Mouse (Mus musculus) spleen, postnatal 10 days (tissue): ENCODE results near the gene Dab1.

Experiments used
- DNase-seq, 2 experiments: peaks; one replicate each; pipeline ENCODE4 v3.0.0; 2021 to 2022; ENCODE audit warnings: low spot score in 2 of 2

Dab1 gene

DNA sequence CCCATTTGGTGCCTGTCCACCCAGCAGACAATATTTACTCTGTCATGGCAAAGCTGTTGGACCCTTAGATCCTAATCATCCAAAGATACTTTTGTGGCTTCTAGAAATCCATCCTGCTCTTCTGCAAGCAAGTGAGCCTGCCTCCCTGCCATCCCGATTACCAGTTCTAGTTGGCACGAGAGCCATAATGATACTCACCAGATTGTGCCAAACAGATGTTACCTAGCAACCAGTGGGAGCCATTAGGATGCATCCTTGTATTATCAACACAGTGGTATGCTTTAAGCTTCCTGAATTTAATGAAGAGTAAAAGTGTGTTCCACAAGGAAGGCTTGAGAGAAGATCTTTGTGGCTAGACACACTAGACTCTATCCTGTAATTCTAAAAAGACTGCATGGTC lies 355.8 kb downstream of the Dab1 start:
- no peak for DNase-seq

DNA sequence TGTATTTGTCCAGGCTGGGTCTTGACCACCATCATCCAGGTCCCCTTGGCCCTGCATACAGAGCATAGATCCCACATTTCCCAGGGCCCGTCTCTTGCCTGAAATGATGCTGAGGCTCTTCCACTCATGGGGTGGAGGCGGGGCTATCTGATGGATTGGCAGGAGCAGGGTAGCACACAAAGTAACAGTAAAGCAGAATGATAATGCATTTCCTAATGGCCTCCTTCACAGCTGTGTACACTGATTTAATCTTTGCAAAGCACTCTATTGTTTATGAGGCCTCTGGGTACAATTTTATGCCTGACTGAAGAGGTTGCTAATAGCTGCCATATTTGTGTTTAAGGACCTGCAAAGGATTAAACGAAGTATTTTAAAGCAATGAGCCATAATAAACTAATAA lies 374.7 kb downstream of the Dab1 start:
- no peak for DNase-seq

GRCm38 (mm10) chr4:103994406-103994805 lies 375.2 kb downstream of the Dab1 start:
- no peak for DNase-seq

GRCm38 (mm10) chr4:104008406-104008805 lies 389.2 kb downstream of the Dab1 start:
- no peak for DNase-seq

GRCm38 (mm10) chr4:104011683-104012082 lies 392.5 kb downstream of the Dab1 start:
- no peak for DNase-seq

- no peak for DNase-seq
Measured at GRCm38 (mm10) chr4:104012150-104012549, 393.0 kb downstream of the Dab1 start.

GRCm38 (mm10) chr4:104025117-104025694 lies 406.0 kb downstream of the Dab1 start:
- no peak for DNase-seq

DNA sequence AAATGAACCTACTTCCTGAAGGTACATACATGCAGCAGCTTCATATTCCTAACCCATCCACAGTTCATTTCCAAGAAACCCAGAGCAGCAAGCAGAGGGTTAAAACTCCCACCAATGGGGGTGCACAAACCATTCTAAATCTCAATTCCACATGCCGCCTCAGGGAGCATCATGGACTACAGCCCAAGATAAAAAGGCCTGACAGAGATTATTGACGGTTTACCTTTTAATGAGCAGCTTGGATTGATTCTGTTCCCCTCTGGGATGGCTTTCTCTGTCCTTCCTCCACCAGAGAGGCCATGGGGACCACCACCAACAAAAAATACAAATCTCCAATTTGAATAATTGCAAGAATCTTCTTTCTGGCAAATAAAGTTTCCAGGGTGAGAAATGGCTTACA lies 407.7 kb downstream of the Dab1 start:
- no peak for DNase-seq

DNA sequence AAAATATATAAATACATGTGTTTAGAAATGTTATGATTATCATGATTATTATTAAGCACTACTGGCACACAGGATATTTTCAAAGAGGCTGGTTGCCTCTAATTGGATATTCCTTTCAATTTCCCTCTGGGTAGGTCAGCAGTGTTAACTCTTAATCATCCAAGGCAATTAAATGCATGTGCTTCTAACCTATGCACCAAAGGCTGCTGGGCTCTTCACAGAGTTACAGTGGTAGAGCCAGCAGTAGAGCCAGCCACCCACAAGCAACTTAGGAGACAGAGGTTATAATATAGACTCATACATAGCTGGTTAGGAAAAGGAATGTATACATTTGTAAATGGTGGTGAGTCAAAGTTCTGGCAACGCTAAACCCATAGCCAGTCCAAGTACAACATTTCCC lies 408.1 kb downstream of the Dab1 start:
- DNase-seq: no peak

DNA sequence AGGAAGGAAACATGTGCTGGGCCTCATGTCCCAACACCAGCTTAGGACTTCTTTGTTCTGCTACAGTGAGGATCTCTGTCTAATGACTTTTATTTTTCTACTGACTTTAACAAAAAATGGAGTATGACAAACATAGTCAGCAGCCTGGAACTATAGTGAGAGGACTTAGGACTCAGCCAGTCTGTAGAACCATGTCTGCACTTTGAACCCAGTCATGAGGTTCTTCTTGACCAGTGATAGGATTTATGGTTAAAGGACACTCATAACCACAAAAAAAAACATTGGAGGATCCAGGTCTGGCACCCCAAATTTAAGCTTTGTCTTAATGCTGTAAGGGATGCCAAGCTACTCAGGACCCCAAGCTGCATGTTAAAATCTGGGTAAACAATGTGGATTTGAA lies 416.9 kb downstream of the Dab1 start:
- no peak for DNase-seq

DNA sequence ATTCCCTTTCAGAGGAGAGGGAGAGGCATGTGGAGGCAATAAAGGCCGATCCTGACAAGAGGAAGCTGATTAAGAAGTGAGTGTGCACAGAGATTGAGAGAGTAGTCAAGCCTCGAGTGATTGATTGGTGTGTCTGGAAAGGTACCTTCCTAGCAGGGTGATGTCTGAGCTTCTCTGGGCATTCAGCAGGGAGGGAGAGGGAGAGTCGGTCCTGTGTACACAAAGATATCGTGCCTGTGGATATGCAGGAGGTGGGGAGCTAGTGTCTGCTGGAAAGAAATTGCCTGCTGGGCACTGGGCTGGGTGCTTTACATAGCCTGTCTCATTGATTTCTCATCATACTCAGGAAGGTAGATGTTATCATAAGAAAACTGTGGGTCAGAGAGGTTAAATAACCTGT lies 420.4 kb downstream of the Dab1 start:
- no peak for DNase-seq

DNA sequence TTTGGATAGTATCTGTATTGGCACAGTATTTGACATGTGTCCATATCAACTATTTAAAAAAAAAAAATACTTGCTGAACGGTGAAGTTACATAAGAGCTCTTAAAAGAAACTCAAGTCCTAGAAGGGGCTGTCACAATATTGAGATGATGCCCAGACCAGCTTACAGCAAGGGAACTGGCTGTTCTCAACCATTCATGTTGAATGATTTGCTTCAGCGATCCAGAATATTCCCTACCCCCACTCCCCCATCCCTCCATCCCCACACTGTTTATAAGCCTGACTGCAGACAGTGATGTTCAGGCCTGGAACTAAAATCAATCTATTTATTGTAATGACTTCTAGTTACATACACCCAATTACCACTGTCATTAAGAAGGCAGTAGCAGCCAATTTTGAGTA lies 424.3 kb downstream of the Dab1 start:
- DNase-seq: no peak

DNA sequence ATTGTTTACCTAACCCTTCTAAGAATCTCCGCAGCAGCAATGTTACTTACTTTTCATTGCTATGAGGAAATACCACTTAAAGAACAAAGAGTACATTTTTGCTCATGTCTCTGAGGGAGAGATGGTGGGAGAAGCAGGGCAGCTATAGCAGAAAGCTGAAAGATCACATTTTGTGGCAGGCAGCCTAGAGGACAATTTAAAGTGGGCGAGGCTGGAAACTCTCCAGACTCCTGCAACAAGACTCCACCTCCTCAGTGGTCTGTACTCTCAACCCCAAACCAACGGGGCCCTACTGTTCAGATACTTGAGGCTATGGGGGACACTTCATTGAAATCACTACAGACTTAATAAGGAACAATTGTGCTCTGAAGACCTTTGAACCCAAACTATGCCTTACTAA lies 425.5 kb downstream of the Dab1 start:
- DNase-seq: no peak

DNA sequence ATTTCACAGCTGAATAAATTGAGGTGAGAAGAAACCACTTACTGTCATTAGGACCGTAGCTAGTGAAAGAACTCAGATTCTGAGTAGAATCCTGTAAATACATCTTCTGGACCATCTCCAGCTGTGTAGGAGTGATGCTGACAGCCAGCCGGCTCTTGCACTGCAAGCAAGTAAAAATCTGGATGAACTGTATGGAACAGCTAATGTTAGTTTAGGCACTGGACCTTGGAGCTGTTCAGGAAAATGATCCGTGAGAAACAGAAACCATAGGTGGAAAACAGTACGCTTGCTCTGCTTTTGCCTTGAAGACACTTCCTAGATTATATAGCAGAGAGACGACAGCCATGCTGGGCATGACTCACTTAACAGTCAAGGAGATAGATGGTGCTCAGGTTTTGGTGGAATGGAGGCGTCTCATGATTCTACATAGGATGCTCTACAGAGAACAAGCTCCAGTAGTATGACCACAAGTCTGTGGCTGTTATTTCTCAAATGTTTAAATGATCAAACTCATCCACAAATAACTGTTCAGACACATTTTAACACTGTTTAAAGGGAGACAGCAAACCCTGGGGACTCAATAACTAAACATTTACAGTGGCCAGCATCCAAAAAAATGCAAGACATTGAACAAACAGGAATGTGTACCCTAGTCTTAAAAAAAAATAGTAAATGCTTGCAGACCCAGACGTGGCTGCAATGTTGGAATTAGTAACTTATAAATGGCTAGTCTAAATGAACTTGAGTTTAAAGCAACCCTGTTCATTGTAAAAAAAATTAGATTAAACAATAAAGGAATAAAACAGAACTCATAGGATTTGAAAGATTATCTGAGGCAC lies 429.0 kb downstream of the Dab1 start:
- DNase-seq: no peak

DNA sequence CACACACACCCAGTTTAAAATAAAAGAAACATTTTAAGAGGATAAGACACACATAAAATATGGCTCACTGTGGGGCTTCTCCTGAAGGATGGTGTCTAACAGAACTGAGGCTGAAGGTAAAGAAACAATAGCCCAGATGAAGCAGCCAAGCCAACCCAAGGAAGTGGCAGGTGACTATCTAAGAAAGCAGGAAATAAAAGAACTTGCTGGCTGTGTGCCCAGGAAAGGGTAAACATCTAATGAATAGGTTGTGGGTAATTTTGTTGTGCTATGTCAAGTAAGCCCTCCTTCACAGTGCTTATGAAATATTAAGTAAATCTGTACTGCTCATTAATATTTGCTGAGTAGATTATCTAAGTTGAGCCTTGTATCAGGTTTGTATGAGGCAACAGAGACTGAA lies 438.0 kb downstream of the Dab1 start:
- DNase-seq: no peak

DNA sequence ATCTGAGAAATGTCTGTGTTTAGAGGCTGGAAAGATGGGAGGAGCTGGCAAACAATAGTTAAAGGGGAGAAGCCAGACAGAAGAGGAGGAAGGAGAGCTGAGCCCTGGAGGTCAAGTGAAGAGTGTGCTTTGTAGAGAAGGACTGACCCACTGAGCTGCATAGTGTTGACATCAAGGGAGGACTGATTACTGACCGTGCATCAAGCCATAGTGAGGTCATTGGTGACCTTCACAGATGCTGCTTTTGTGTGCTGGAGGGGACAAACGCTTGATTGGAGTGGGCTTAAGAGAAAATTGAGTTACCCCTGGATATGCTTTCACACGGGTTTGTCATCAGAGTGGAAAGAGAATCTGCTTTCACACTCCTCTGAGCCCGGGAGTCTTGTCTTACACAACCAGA lies 440.4 kb downstream of the Dab1 start:
- DNase-seq: no peak

DNA sequence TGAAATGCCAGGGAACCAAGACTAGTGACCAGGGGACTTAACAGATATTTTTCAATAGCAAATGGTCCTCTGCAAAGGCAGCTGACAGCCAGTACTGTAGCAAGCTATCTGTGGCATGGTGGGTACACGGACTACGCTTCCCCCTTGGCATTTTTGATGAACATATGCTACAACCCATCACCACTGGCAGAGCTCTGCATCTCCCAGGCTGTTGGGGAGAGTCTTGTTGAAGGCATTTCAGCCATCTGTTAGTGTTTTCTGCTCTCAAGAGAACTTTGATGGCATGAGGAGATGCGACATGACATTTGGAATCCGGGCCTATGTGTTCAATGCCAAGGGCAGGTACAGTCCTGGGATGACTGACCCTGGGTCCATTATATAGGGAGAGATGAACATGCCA lies 443.2 kb downstream of the Dab1 start:
- DNase-seq: no peak

GRCm38 (mm10) chr4:104066901-104067300 lies 447.7 kb downstream of the Dab1 start:
- no peak for DNase-seq

DNA sequence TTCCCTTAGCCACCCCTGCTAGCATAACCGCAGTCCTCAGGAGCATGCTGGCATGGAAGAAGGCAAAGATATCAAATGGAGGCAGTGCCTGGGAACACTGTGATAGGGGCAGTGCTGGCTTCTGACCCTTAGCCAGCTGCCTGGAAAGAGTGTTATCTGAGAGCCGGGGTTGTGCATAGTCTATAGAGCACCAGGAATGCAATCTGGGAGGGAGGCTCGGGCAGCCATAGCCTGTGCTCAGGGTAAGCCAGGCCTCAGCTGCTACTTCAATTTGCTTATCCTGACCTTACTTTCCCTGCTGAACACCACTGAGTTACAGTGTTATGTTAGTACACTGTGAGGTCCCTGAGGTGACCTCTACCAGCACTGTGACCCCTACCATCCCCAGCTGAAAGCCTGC lies 448.6 kb downstream of the Dab1 start:
- no peak for DNase-seq

DNA sequence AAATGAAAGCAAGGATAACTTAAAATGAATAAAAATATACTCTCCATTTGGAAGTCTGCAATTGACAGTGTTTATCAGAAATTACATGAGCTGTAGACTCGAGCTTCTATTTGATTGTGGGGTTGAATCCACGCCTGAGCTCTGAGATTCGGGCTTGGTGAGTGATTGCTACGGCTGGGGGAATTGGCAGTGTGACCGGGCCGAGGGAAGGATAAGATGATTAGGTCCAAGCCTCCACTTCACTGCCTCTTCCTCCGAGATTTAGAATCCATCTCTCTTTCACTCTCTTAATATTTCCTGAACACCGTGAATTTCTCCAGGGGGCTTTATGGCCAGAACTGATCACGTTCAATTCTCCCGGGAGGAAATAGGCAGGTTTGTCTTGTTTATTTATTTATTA lies 452.1 kb downstream of the Dab1 start:
- DNase-seq: no peak

DNA sequence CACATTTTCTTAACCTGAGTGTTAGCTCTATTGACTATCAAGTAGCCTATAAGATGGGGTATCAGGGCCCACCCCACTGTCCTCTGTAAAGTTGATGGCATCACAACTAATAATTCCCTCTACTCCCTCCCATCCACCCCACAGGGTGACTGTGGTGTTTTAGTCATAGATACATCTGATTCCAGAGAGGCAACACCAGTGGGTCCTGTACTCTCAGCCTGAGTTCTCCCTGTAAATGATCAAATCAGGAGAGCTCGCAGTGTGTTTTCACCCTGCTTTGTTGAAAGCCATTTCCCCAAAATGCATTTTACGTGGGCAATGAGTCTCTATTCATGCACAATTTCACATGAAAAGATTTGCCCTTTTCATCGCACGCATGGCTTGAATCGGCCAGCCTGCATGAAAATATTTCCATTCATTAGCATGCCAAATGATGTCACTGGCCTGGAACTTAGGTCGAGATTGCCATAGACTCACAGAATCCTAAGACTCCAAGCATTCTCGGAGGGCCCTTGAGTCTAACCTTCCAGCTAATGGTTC lies 454.8 kb downstream of the Dab1 start:
- DNase-seq: no peak

DNA sequence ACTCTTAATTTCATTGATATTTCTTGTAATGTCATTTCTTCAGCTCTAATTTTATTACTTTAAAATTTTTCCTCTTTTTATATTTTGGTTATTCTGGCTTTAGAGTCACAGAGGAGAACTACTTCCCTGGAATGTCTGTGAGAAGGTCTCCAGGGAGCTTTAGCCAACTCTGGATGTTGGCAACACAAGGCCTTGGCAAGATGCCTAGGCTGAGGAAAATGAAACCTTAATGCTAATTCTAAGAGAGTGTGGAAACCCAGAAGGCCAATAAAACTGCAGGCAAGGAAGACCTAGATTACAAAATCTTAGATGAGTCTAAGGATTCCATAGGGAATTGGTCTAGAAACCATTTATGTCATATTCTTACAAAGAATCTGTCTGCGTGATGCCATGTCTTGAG lies 458.6 kb downstream of the Dab1 start:
- DNase-seq: no peak

DNA sequence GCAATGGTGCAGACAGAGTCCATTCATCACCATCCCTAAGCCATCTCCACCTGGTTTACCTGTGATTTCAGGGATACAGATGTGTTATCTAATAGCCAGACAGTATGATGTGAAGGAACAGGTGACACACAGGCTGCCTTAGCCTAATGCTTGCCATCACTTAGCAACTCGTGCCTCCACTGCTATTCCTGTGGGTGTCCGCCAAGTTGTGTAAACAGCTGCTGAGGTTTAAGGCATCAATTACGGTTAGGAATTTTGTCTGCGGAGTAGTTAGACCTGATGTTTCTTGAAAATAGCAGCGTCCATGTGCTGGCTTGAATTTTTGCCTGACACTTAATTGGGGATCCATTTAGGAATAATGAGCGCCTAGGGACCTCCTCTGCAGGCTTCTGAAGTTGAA lies 487.1 kb downstream of the Dab1 start:
- DNase-seq: no peak
